Mouse (Mus musculus) liver, embryonic 14.5 days (tissue): ENCODE data around the gene Tuba3a.

ENCODE experiments used
- CTCF ChIP-seq: IDR thresholded peaks from 2 replicates; pipeline ENCODE4 v1.5.1; 2016; ENCODE audit warnings: antibody characterized with exemption, low read depth, control low read depth
- EP300 ChIP-seq: IDR thresholded peaks from 2 replicates; pipeline ENCODE4 v1.6.1; 2016; ENCODE audit warnings: antibody characterized with exemption, low read depth

- TF ChIP-seq CTCF (no peak), EP300 (no peak)
Observed at GRCm38 (mm10) chr6:125334356-125334755, 48.5 kb upstream of the Tuba3a start.
